Mouse (Mus musculus) heart, postnatal 0 days (tissue): Measurements from ENCODE around the gene Mycbp. TPM values are rescaled to one million over a fixed set of nuclear protein-coding genes. Genes with fewer than 3 reads are reported as not detected.
A peak's percentile ranks its signal among the peaks of the same experiment; 100 is the strongest.

ENCODE experiments used
- ATAC-seq: fragments of 200-750 bp; cut with Nextera tagmentation; 2 replicates; pipeline ENCODE4 v1.8.0; 2017; ENCODE audit warnings: low read depth, moderate number of reproducible peaks, moderate library complexity; ENCODE audit not compliant: insufficient read depth
- DNase-seq: peaks from one replicate; pipeline ENCODE4 v3.0.0-alpha.2; 2016; ENCODE audit warnings: low spot score
- H3K27ac ChIP-seq: fragments of 300-500 bp; sonication (generic); 2 replicates; pipeline ENCODE4 v1.5.1; 2014; ENCODE audit warnings: low read depth, mild to moderate bottlenecking
- H3K27me3 ChIP-seq: fragments of 300-500 bp; sonication (generic); 2 replicates; pipeline ENCODE4 v1.6.1; 2014; ENCODE audit warnings: low read length, mixed read lengths; ENCODE audit not compliant: control insufficient read depth, insufficient read depth
- H3K36me3 ChIP-seq: fragments of 300-500 bp; sonication (generic); replicated peaks from 2 replicates; pipeline ENCODE4 v1.6.1; 2014; ENCODE audit warnings: low read length, mixed read lengths; ENCODE audit not compliant: control insufficient read depth, insufficient read depth
- H3K4me1 ChIP-seq: fragments of 300-500 bp; sonication (generic); 2 replicates; pipeline ENCODE4 v1.6.1; 2014; ENCODE audit warnings: antibody characterized with exemption; ENCODE audit not compliant: control insufficient read depth, insufficient read depth
- H3K4me2 ChIP-seq: fragments of 300-500 bp; sonication (generic); 2 replicates; pipeline ENCODE4 v1.6.1; 2014; ENCODE audit warnings: low read depth, mild to moderate bottlenecking, low read length, moderate library complexity
- H3K4me3 ChIP-seq: fragments of 300-500 bp; sonication (generic); 2 replicates; pipeline ENCODE4 v1.5.1; 2014; ENCODE audit warnings: low read depth, low read length
- H3K9ac ChIP-seq: fragments of 300-500 bp; sonication (generic); replicated peaks from 2 replicates; pipeline ENCODE4 v1.6.1; 2014; ENCODE audit warnings: low read depth, low read length, mixed read lengths
- H3K9me3 ChIP-seq: fragments of 300-500 bp; sonication (generic); replicated peaks from 2 replicates; pipeline ENCODE4 v1.6.1; 2016; ENCODE audit warnings: low read length; ENCODE audit not compliant: control insufficient read depth
- CTCF ChIP-seq: IDR thresholded peaks from 2 replicates; pipeline ENCODE4 v1.5.1; 2016; ENCODE audit warnings: antibody characterized with exemption, control low read depth, low read depth
- EP300 ChIP-seq: IDR thresholded peaks from 2 replicates; pipeline ENCODE4 v1.6.1; 2016; ENCODE audit warnings: antibody characterized with exemption, low read depth
- WGBS: fragments of 180-500 bp; shearing (Covaris S2); extraction: QIAGEN DNeasy Blood & Tissue Kit; methylation state at CpG from one replicate; pipeline ENCODE4 v1.1.7; 2014; 5-methylcytosine and 5-hydroxymethylcytosine counted together
- polyA plus RNA-seq: library from polyadenylated mRNA; unstranded; fragments of >200 nt; fragmentation: Nextera tagmentation; extraction: Ambion mirVana; gene quantifications from 2 replicates; pipeline ENCODE4 v1.2.1, GENCODE M21; 2015
- total RNA-seq: library from RNA; depleted of rRNA; stranded (reverse); fragments of >200 nt; gene quantifications from 2 replicates; pipeline ENCODE4 v1.2.3, GENCODE M21; 2014; ENCODE audit warnings: low replicate concordance

Gene Mycbp
- total and polyA plus RNA-seq, 2 experiments from 2014 or later, result 15.7 to 68.9 TPM

GRCm38 (mm10) chr4:123912431-123912830 is 7.8 kb downstream of the Mycbp start:
- no peak for ATAC-seq
- DNase-seq, result peak; percentile 21
- Histone ChIP-seq H3K27me3 (no peaks in the 10 kb centered on the region), H3K9ac (no peak overlapping the region), H3K36me3 (peaks cover 28% of the 10 kb centered on the region), H3K9me3 (no peaks in the 10 kb centered on the region), H3K4me2 (no peak overlapping the region), H3K27ac (peak overlapping the region; percentile 38; the same call in 1 of the 2 replicates), H3K4me1 (peaks cover 17% of the 10 kb centered on the region; the same call in 1 of the 2 replicates), H3K4me3 (no peak overlapping the region)
- 24% methylated on average over 2 of the region's 2 CpGs for WGBS
- TF ChIP-seq CTCF (no peak), EP300 (no peak)

- Histone ChIP-seq H3K27me3 (no peaks in the 10 kb centered on the region), H3K4me1 (peaks cover 26% of the 10 kb centered on the region), H3K9ac (peak within 1 kb of the TSS; percentile 95), H3K36me3 (peaks cover 29% of the 10 kb centered on the region), H3K27ac (peak within 1 kb of the TSS; percentile 89), H3K4me2 (peak within 1 kb of the TSS; percentile 86), H3K9me3 (no peaks in the 10 kb centered on the region), H3K4me3 (peak within 1 kb of the TSS; percentile 93)
- TF ChIP-seq EP300 (peak; percentile 97), CTCF (no peak)
- WGBS, result under 1% methylated on average over 46 of the region's 49 CpGs
- DNase-seq (peak; percentile 99), ATAC-seq (peak; percentile 99)
These were observed 12.3 kb downstream of the Mycbp start, which contains the start of gene Rragc for GRCm38 (mm10) chr4:123916748-123917547. Gene Rragc, plus strand, starts transcription at chr4:123917446.

DNA sequence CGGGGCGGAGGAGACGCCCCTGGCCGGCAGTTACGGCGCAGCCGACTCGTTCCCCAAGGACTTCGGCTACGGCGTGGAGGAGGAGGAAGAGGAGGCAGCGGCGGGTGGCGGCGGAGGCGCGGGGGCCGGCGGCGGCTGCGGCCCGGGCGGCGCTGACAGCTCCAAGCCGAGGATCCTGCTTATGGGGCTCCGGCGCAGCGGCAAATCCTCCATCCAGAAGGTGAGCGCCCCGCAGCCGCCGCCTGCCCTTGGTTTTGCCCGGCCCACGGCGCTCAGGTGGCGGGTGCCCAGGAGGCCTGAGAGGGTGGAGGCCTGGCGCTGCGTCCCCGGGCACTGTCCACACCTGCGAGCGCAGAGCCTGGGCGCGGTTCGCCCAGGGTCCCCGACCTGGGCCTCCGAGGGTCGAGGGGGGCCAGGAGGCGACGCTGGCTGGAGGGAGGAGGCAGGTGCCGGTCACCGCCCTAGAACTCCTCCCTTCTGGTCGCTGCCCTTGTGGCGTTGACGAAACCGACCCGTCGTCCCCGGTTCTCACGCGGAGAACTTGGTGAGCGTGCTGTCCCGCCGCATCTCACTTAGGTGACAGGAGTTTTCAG is 13.0 kb downstream of the Mycbp start, which contains the start of gene 4930535I16Rik:
Gene 4930535I16Rik (minus strand): TSS at position 475 of the 593 bp plus-strand sequence.
- H3K27ac ChIP-seq, result peak within 1 kb of the TSS; percentile 89
- DNase-seq (peak; percentile 11), ATAC-seq (peak; percentile 19)
- peaks cover 24% of the 10 kb centered on the region for H3K4me1 ChIP-seq
- under 1% methylated on average over 47 of the region's 63 CpGs for WGBS
- H3K9me3 ChIP-seq, result no peaks in the 10 kb centered on the region
- peak within 1 kb of the TSS; percentile 95 for H3K9ac ChIP-seq
- peak within 1 kb of the TSS; percentile 93 for H3K4me3 ChIP-seq
- peaks cover 29% of the 10 kb centered on the region for H3K36me3 ChIP-seq
- no peaks in the 10 kb centered on the region for H3K27me3 ChIP-seq
- peak within 1 kb of the TSS; percentile 86 for H3K4me2 ChIP-seq
- TF ChIP-seq EP300, result no peak
- no peak for TF ChIP-seq CTCF

GRCm38 (mm10) chr4:123918851-123919250 is 14.2 kb downstream of the Mycbp start:
- peaks cover 19% of the 10 kb centered on the region for H3K4me1 ChIP-seq
- no peak for ATAC-seq
- 0 out of 2 replicates have a peak overlapping the region, but pooled peaks have one; percentile 95 for H3K9ac ChIP-seq
- H3K9me3 ChIP-seq, result no peaks in the 10 kb centered on the region
- no peak overlapping the region for H3K4me3 ChIP-seq
- H3K4me2 ChIP-seq, result peak overlapping the region; percentile 80
- TF ChIP-seq EP300 (no peak), CTCF (no peak)
- no peak for DNase-seq
- no peaks in the 10 kb centered on the region for H3K27me3 ChIP-seq
- H3K27ac ChIP-seq, result no peak overlapping the region
- peaks cover 32% of the 10 kb centered on the region for H3K36me3 ChIP-seq
- WGBS, result 57% methylated on average over 2 of the region's 2 CpGs

DNA sequence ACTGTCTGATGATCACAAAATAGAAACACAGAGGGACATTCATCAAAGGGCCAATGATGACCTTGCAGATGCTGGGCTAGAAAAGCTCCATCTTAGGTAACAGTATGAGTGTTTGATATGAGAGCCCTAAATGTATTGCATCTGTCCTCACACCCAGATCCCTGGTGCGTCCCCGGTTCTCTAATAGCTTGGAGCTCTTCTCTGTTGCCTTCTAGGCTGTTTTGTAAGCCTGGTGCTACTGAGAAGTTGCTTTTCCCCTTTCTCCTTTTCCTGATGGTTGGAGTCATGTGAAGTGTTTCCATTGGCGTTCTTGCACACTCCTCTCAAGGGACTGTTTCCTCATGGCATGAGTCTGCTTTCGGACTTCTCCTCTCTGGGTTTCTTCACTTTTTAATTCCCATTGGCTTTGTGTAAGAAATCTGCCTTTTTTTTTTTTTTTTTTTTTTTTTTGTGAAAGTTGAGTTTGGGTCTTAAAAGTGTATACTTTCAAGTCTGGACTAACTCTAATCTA is 16.5 kb downstream of the Mycbp start:
- H3K9ac ChIP-seq, result no peak overlapping the region

More for the DNA sequence above, 16.5 kb downstream of the Mycbp start:
- no peak overlapping the region for H3K4me2 ChIP-seq
- ATAC-seq (no peak), DNase-seq (no peak)
- H3K27ac ChIP-seq, result no peak overlapping the region
- WGBS, result 81% methylated on average over 4 of the region's 4 CpGs
- H3K4me1 ChIP-seq, result peaks cover 17% of the 10 kb centered on the region
- H3K9me3 ChIP-seq, result no peaks in the 10 kb centered on the region
- no peaks in the 10 kb centered on the region for H3K27me3 ChIP-seq
- TF ChIP-seq EP300 (no peak), CTCF (no peak)
- peaks cover 52% of the 10 kb centered on the region for H3K36me3 ChIP-seq
- H3K4me3 ChIP-seq, result no peak overlapping the region
